Mouse (Mus musculus) central nervous system, embryonic 11.5 days (tissue): ENCODE results near the gene Tifa. TPM values are rescaled to one million over a fixed set of nuclear protein-coding genes. Genes with fewer than 3 reads are reported as not detected.

Source experiments
- polyA plus RNA-seq: library from polyadenylated mRNA; depleted of rRNA; stranded (reverse); fragments of >200 nt; gene quantifications from 2 replicates; pipeline ENCODE4 v1.2.3, GENCODE M21; 2012; rRNA removed

Gene Tifa
- 2.6 and 2.9 TPM in 2 replicates for polyA plus RNA-seq

GRCm38 (mm10) chr3:127789500-127790191 is at the start of gene Tifa:
Gene Tifa, plus strand, starts transcription at chr3:127789805.

DNA sequence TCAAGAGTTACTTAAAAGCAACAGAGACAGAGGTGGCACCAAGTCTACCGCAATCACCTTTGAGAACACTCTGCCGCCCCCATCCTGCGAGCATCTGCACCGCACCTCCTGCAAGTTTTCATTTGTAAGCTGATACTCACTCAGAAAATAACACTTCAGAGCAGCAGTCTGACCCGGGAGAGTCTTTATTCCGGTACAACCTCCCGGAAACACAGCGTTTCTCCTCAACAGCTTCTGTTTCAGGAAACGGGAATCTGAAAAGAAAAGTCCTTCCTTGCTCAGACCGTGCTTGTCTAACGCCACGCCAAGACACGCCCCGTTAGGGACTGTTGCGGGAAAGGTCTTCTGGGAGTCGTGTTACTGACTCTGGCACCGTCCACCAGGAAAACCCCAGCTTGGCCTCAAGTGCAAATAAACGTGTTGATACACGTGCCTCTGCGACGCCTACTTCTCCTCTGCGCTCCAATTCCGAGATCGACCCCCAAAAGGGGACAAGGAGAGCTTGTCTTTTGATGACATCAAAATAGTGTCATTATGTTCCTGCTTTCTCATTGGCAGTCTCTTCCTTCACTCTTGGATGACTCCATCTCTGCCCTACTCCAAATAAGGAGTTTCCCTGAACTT is 9.5 kb upstream of the Tifa start, which contains the start of gene Alpk1:
Gene Alpk1 (minus strand): TSS at position 507 of the 624 bp plus-strand sequence.

DNA sequence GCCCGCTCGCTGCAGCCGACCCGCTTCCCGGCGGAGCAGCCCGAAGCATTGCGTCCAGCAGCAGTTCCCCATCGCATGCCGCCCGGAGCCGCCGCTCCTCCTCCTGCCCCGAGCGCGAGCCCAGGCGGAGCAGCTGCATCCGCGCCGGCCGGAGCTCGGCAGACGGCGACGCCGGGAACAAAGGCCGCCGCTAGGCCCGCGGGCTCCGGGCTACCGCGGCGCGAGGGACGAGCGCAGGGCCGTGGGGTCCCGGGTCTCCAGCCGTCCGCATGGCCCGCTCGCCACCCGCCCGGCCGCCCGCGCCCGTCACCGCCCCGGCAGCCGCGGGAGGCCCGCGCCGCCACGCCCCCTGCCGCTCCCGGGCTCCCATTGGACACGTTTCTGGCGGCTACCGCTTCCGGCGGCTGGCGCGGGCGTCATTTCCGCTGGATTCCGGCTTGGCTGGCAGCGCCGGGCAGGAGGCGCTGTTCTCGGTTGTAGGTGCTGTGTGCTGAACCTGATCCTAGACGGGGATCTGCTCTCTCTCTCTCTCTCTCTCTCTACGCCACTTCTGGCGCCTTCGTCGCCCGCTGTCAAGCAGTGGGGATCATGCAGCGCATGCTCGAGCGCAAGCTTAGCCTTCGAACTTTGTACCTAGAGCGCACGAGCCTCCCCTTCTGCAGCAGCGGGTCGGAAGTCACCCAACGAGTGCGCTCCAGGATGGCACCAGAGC is 47.7 kb downstream of the Tifa start, which contains the start of gene Ap1ar:
Gene Ap1ar (minus strand): TSS at position 370 of the 712 bp plus-strand sequence.

Other genes starting within 250 kb of the Tifa start
- 57.1 and 105 TPM in 2 replicates for gene Larp7, start 236.5 kb upstream of the Tifa start, polyA plus RNA-seq
- gene Zgrf1, start 236.3 kb upstream of the Tifa start, polyA plus RNA-seq, result 20.8 and 24.2 TPM in 2 replicates
- gene Neurog2, start 156.7 kb upstream of the Tifa start, polyA plus RNA-seq, result 45.2 and 72.5 TPM in 2 replicates
- gene Alpk1, start 9.3 kb upstream of the Tifa start, polyA plus RNA-seq, result 2.6 and 2.8 TPM in 2 replicates
- gene Ap1ar, start 47.7 kb downstream of the Tifa start, polyA plus RNA-seq, result 66.0 and 99.7 TPM in 2 replicates
- 4.1 and 4.5 TPM in 2 replicates for gene Fam241a, start 106.5 kb downstream of the Tifa start, polyA plus RNA-seq